In the genomic region with DNA sequence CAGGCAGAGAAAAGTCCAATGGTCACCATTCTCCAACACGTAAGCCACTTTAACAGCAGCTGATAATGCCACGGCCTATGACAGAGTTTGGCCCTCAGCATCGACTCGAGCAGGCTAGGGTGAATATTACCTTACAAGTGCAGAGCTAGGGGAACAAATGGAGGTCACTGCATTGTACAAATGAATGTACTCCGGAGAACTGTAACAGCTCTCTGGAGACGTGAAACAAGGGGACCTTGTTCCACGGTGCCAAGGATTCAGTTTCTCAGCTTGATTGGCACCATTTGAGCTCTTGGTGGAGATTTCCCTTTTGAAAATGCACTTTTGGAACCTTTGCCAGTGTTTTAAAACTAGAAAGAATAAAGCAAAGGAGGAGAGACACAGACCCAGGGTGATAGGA, we compare ENCODE assay signal across 20 mouse cellular contexts. TPM values are rescaled to one million over a fixed set of nuclear protein-coding genes. Genes with fewer than 3 reads are reported as not detected.
"Had no signal": no experiment of that assay in that cellular context is flagged by ENCODE, and none has a peak within 500 bp of the region (broad histone marks: within the 10 kb centered on the region; RNA-seq: fewer than 3 reads in every experiment).

No protein-coding gene starts in this region.

- ATAC-seq: liver, postnatal 0 days had no signal

- H3K4me2 ChIP-seq: kidney, embryonic 15.5 days; limb, embryonic 12.5 days; liver, embryonic 13.5 days; lung, embryonic 15.5 days; midbrain, embryonic 12.5 days; neural tube, embryonic 15.5 days had no signal

- H3K9me3 ChIP-seq: kidney, embryonic 15.5 days; limb, embryonic 12.5 days; liver, embryonic 13.5 days; lung, embryonic 15.5 days; megakaryocyte, embryonic 14.5 days; midbrain, embryonic 12.5 days; neural tube, embryonic 15.5 days had no signal

- H3K27me3 ChIP-seq: kidney, embryonic 15.5 days; limb, embryonic 12.5 days; liver, embryonic 13.5 days; lung, embryonic 15.5 days; megakaryocyte, embryonic 14.5 days; midbrain, embryonic 12.5 days; neural tube, embryonic 15.5 days had no signal

- H3K4me3 ChIP-seq: kidney, embryonic 15.5 days; limb, embryonic 12.5 days; liver, embryonic 13.5 days; lung, embryonic 15.5 days; megakaryocyte, embryonic 14.5 days; midbrain, embryonic 12.5 days; neural tube, embryonic 15.5 days had no signal

- H3K36me3 ChIP-seq: kidney, embryonic 15.5 days; limb, embryonic 12.5 days; liver, embryonic 13.5 days; lung, embryonic 15.5 days; midbrain, embryonic 12.5 days; neural tube, embryonic 15.5 days had no signal

- H3K27ac ChIP-seq: kidney, embryonic 15.5 days; limb, embryonic 12.5 days; liver, embryonic 13.5 days; lung, embryonic 15.5 days; macrophage; midbrain, embryonic 12.5 days; neural tube, embryonic 15.5 days had no signal

- H3K9ac ChIP-seq: kidney, embryonic 15.5 days; limb, embryonic 12.5 days; liver, embryonic 13.5 days; liver, postnatal 0 days; lung, embryonic 15.5 days; midbrain, embryonic 12.5 days; neural tube, embryonic 15.5 days had no signal

- H3K4me1 ChIP-seq: kidney, embryonic 15.5 days; limb, embryonic 12.5 days; liver, embryonic 13.5 days; lung, embryonic 15.5 days; megakaryocyte, embryonic 14.5 days; midbrain, embryonic 12.5 days; neural tube, embryonic 15.5 days had no signal

- DNase-seq: kidney, adult 2 months; kidney, postnatal 14 days; liver; liver, embryonic 13.5 days; liver, postnatal 0 days; lung, postnatal 14 days; right cerebral cortex, adult 18-20 months; right cerebral cortex, postnatal 25 days; thymus, postnatal 4 days had no signal

RNA-seq across cellular contexts. Expression of gene Ptx3, which starts 32.1 kb away (rescaled TPM):
- total RNA-seq: monocyte, adult 5-6 weeks had no signal
- polyA plus RNA-seq: macrophage had no signal

RNA-seq across cellular contexts. Expression of gene Veph1, which starts 44.8 kb away (rescaled TPM):
- total RNA-seq: monocyte, adult 5-6 weeks had no signal
- polyA plus RNA-seq: large intestine, adult 2 months; liver, postnatal 0 days; macrophage; small intestine, adult 2 months; thymus, postnatal 0 days had no signal
